Mouse (Mus musculus) C2C12 (cell line): ENCODE results near the gene Kdm5b.

ENCODE experiments used
- CTCF ChIP-seq: IDR thresholded peaks from one replicate; pipeline ENCODE4 v1.5.1; 2011; ENCODE audit not compliant: control insufficient read depth, insufficient read depth, insufficient read length
- MAX ChIP-seq: IDR thresholded peaks from one replicate; pipeline ENCODE4 v1.6.1; 2011; ENCODE audit warnings: mild to moderate bottlenecking, control low read depth
- MYOD1 ChIP-seq: IDR thresholded peaks from one replicate; pipeline ENCODE4 v1.6.1; 2011; ENCODE audit warnings: low read depth; ENCODE audit not compliant: control insufficient read depth, insufficient read length
- MYOG ChIP-seq: IDR thresholded peaks from one replicate; pipeline ENCODE4 v1.6.1; 2011; ENCODE audit not compliant: control insufficient read depth, insufficient read length; ENCODE audit errors: extremely low read depth
- USF1 ChIP-seq: IDR thresholded peaks from one replicate; pipeline ENCODE4 v1.6.1; 2011; ENCODE audit warnings: low read depth, mild to moderate bottlenecking, control low read depth, moderate library complexity

- TF ChIP-seq MAX (no peak), CTCF (no peak), MYOD1 (no peak), MYOG (no peak), USF1 (no peak)
These were observed 120.6 kb downstream of the Kdm5b start for GRCm38 (mm10) chr1:134680617-134681016.
